Mouse (Mus musculus) liver, embryonic 16.5 days (tissue): ENCODE measurements around the gene Bmper. TPM values are rescaled to one million over a fixed set of nuclear protein-coding genes. Genes with fewer than 3 reads are reported as not detected.

Experiments
- ATAC-seq: fragments of 200-750 bp; cut with Nextera tagmentation; 2 replicates; pipeline ENCODE4 v1.8.0; 2017; ENCODE audit warnings: low read depth, mild to moderate bottlenecking, moderate number of reproducible peaks, moderate library complexity
- H3K27ac ChIP-seq: fragments of 300-500 bp; sonication (generic); 2 replicates; pipeline ENCODE4 v1.5.1; 2014; ENCODE audit warnings: mild to moderate bottlenecking, low read length
- H3K27me3 ChIP-seq: fragments of 300-500 bp; sonication (generic); 2 replicates; pipeline ENCODE4 v1.6.1; 2014; ENCODE audit warnings: low read depth, low read length, mixed read lengths; ENCODE audit not compliant: control insufficient read depth, insufficient read depth
- H3K36me3 ChIP-seq: fragments of 300-500 bp; sonication (generic); 2 replicates; pipeline ENCODE4 v1.6.1; 2014; ENCODE audit warnings: mild to moderate bottlenecking; ENCODE audit not compliant: control insufficient read depth, insufficient read depth
- H3K4me1 ChIP-seq: fragments of 300-500 bp; sonication (generic); 2 replicates; pipeline ENCODE4 v1.6.1; 2014; ENCODE audit warnings: low read depth, low read length, mixed read lengths; ENCODE audit not compliant: control insufficient read depth
- H3K4me2 ChIP-seq: fragments of 300-500 bp; sonication (generic); 2 replicates; pipeline ENCODE4 v1.6.1; 2014; ENCODE audit warnings: low read depth, low read length, mixed read lengths
- H3K4me3 ChIP-seq: fragments of 300-500 bp; sonication (generic); 2 replicates; pipeline ENCODE4 v1.5.1; 2014; ENCODE audit warnings: low read depth, mild to moderate bottlenecking, low read length
- H3K9ac ChIP-seq: fragments of 300-500 bp; sonication (generic); 2 replicates; pipeline ENCODE4 v1.6.1; 2014; ENCODE audit warnings: low read depth, low read length
- H3K9me3 ChIP-seq: fragments of 300-500 bp; sonication (generic); replicated peaks from 2 replicates; pipeline ENCODE4 v1.6.1; 2016; ENCODE audit warnings: low read length; ENCODE audit not compliant: control insufficient read depth
- WGBS: fragments of 180-500 bp; shearing (Covaris S2); extraction: QIAGEN DNeasy Blood & Tissue Kit; methylation state at CpG from one replicate; pipeline ENCODE4 v1.1.7; 2014; ENCODE audit not compliant: insufficient replicate concordance; 5-methylcytosine and 5-hydroxymethylcytosine counted together
- polyA plus RNA-seq: library from polyadenylated mRNA; unstranded; fragments of >200 nt; fragmentation: Nextera tagmentation; extraction: Ambion mirVana; gene quantifications from 2 replicates; pipeline ENCODE4 v1.2.1, GENCODE M21; 2015

Gene Bmper
- polyA plus RNA-seq, 1 experiment from 2014 or later = 0.40 TPM

DNA sequence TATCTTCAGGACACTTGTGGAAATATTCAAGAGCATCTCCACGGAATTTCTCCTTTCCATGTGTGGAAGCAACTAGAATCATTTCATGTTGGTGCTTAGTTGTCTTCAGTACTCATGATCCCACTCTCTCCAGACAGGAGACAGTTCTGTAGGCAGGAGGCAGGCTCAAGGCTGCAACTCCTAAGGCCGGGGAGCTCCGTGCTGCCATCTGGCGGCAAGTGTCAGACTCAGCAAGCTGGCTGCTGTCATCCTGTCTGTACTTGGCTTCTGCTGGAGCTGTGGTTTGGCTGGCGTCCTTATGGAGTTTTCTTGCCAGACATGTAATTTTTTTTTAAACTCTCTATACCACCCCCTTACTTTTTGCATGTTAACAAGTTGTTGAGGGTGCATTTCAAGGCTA lies 27.1 kb downstream of the Bmper start:
- Histone ChIP-seq H3K4me2 (no peak overlapping the region), H3K36me3 (no peaks in the 10 kb centered on the region), H3K4me3 (no peak overlapping the region), H3K27me3 (no peaks in the 10 kb centered on the region), H3K27ac (no peak overlapping the region), H3K9me3 (no peaks in the 10 kb centered on the region), H3K9ac (no peak overlapping the region), H3K4me1 (no peaks in the 10 kb centered on the region)
- no peak for ATAC-seq
- WGBS = 4% methylated on average over 5 of the region's 5 CpGs

DNA sequence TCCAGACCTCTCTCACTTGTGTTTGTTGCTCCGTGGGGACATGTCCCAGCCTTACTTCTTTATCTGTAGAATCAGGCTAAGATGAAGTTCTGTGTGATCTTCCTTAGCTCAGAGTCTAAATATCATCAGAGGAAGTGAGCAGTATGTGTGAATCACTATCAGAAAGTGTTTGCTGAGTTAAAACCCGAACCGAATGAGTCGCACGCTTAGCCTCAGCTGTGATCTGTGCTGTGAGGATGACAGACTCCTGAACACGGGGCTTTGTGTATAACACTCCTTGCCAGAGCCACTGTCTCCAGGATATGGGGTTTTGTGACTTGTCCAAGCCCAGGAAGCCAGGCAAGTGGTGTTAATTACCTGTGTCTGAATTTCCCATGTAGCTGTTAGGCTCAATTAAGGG lies 28.1 kb downstream of the Bmper start:
- no peaks in the 10 kb centered on the region for H3K9me3 ChIP-seq
- H3K36me3 ChIP-seq = no peaks in the 10 kb centered on the region
- H3K4me2 ChIP-seq = no peak overlapping the region
- 64% methylated on average over 6 of the region's 6 CpGs for WGBS
- H3K27ac ChIP-seq = no peak overlapping the region
- H3K4me1 ChIP-seq = no peaks in the 10 kb centered on the region
- H3K4me3 ChIP-seq = no peak overlapping the region
- no peaks in the 10 kb centered on the region for H3K27me3 ChIP-seq
- ATAC-seq = no peak
- H3K9ac ChIP-seq = no peak overlapping the region

DNA sequence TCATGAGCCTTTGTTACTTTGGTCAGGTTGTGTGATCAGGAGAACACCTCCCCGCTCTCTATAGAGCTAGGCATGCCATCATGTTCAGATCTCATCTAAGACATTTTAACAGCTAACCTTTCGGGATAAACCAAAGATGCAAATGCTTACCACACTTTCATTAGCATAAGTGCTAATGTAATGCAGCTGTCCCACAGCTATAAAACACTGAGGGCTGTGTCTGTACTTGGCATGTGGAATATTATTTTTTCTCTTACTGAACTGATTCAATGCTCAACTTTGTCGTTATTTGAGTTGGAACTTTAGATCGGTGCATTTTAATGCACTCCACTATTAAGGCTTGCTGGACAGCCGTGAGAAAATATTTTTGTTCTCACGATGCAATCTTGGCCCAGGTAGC lies 30.7 kb downstream of the Bmper start:
- WGBS = 69% methylated on average over 6 of the region's 6 CpGs
- no peak for ATAC-seq
- Histone ChIP-seq H3K4me1 (no peaks in the 10 kb centered on the region), H3K4me2 (no peak overlapping the region), H3K27me3 (no peaks in the 10 kb centered on the region), H3K36me3 (no peaks in the 10 kb centered on the region), H3K9me3 (no peaks in the 10 kb centered on the region), H3K9ac (no peak overlapping the region), H3K4me3 (no peak overlapping the region), H3K27ac (no peak overlapping the region)

DNA sequence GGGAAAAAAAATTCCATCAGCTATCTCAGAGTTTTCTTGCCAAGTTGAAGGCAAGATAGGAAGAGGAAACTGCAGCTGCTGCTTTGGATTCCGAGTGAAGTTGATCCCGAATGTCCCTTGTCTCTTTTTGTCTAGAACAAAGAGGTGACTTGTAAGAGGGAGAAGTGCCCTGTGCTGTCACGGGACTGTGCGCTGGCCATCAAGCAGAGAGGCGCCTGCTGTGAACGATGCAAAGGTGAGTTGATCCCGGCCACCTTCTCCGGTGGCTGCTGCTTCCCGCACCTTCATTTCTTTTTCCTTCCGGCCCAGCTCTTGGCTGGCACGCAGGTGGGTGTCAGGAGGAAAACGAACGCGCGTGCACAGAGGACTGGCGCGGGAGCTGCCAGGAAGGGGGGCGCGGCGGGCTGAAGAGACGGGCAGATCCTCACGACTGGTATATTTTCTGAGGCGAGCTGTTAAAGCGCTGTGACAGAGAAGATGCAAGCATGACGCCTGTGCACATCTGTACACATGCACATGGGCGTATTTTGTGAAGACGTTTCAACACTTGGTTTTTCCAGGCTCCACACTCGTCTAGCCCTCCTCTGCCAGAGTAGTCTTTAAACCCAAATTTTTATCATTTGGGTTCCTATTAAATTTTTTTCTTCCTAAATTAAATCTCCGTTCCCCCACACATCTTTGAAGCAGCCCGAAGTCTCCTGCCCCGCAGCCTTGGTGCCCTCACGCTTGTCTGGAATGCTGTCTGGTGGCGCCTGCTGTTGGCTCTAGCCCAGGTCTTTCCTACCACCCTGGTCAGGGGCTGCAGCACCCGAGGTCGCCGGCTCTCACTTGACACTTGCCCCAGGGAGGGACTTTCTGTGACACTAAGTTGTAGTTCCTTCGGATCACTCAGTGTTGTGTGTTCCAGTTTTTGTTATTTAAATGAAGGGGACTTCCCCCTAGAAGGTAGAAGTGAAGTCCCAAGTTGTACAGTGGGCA lies 31.6 kb downstream of the Bmper start:
- WGBS = 55% methylated on average over 37 of the region's 37 CpGs
- Histone ChIP-seq H3K9me3 (no peaks in the 10 kb centered on the region), H3K36me3 (no peaks in the 10 kb centered on the region), H3K4me2 (no peak overlapping the region), H3K27ac (no peak overlapping the region), H3K27me3 (no peaks in the 10 kb centered on the region), H3K4me1 (no peaks in the 10 kb centered on the region), H3K9ac (no peak overlapping the region), H3K4me3 (no peak overlapping the region)
- no peak for ATAC-seq

DNA sequence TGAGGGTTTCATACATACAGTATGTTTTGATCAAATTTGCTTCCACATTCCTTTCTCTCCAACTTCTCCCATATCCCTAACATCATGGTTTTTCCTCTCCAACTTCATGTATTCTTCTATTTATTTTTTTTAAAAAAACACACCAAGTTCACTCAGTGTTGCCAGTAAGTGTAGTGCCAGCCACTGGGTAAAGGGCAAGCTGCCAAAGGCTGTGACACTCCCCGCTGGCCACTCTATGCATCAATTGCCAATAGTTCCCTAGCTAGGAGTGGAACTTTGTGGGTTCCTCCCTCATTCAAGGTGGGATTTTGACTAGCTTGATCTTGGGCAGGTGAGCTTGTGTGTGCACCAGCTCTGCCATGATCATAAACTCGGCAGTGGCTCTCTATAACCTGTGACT lies 33.0 kb downstream of the Bmper start:
- no peak overlapping the region for H3K27ac ChIP-seq
- H3K4me2 ChIP-seq = no peak overlapping the region
- no peaks in the 10 kb centered on the region for H3K36me3 ChIP-seq
- H3K9me3 ChIP-seq = no peaks in the 10 kb centered on the region
- no peak overlapping the region for H3K9ac ChIP-seq
- no peak for ATAC-seq
- H3K4me3 ChIP-seq = no peak overlapping the region
- H3K4me1 ChIP-seq = no peaks in the 10 kb centered on the region
- H3K27me3 ChIP-seq = no peaks in the 10 kb centered on the region
- 46% methylated on average over 2 of the region's 2 CpGs for WGBS

DNA sequence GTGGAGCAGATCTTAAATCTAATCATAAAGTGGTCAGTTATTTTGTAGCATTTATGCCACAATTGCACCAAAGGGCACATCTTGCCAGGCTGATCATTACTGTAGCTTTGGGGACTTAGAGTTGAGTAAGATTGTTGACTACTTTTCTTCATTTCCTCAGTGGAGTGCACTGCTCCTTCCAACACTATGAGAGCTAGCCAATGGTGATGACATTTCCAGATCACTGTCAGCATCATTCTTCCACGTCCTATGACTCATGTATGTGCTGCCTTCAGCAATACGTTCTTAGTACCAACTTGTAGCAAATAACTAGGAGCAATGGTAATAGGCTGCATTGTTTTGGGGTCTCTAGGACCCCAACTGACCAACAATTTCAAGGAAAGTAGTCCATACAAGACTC lies 33.7 kb downstream of the Bmper start:
- ATAC-seq = no peak
- WGBS = 58% methylated on average over 2 of the region's 2 CpGs
- H3K4me3 ChIP-seq = no peak overlapping the region
- no peak overlapping the region for H3K4me2 ChIP-seq
- H3K36me3 ChIP-seq = no peaks in the 10 kb centered on the region
- H3K27ac ChIP-seq = no peak overlapping the region
- H3K9me3 ChIP-seq = no peaks in the 10 kb centered on the region
- H3K4me1 ChIP-seq = no peaks in the 10 kb centered on the region
- no peak overlapping the region for H3K9ac ChIP-seq
- no peaks in the 10 kb centered on the region for H3K27me3 ChIP-seq

DNA sequence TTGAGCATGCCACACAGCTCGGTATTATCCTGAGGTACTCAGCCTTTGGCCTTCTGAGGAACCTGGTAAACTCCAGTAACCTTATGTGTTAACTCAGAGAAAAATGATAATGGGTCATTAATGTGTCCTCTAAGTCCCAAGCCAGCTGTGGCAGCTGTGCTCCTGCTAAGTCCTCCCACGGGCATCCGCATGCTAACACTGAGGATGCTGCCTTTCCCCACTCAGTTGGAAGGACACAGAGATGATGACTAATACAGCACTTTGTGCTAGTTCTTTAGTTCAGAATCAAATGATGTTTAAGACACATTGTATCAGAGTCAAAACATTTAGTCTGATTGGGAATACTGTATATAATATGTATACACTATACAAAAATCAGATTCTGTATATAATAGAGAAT lies 39.0 kb downstream of the Bmper start:
- no peaks in the 10 kb centered on the region for H3K4me1 ChIP-seq

DNA sequence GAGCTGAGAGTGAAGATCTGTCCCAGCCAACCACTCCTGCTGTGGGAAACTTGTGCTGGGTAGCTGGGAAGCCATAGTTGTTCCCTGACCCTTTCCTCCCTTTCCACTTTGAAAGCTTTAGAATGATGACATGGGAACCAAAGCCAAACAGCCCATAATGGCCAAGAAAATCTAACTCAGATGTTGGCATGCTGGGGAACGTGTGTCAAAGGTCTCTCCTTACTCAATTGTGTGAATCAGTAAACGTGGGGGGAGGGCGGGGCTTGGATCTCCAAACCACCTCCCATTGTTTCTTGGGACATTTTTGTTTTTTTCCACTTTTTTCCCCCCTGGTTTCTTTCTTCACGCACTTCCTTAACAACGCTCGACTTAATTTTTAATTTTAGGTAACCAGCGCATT lies 40.0 kb downstream of the Bmper start:
- Histone ChIP-seq H3K4me3 (no peak overlapping the region), H3K27me3 (no peaks in the 10 kb centered on the region), H3K27ac (no peak overlapping the region), H3K4me2 (no peak overlapping the region), H3K36me3 (no peaks in the 10 kb centered on the region), H3K9ac (no peak overlapping the region), H3K9me3 (no peaks in the 10 kb centered on the region), H3K4me1 (no peaks in the 10 kb centered on the region)
- WGBS = 59% methylated on average over 7 of the region's 7 CpGs
- no peak for ATAC-seq

More for the DNA sequence above, 39.0 kb downstream of the Bmper start:
- 68% methylated on average over 3 of the region's 3 CpGs for WGBS
- no peak overlapping the region for H3K27ac ChIP-seq
- H3K27me3 ChIP-seq = no peaks in the 10 kb centered on the region
- no peaks in the 10 kb centered on the region for H3K9me3 ChIP-seq
- H3K9ac ChIP-seq = no peak overlapping the region
- no peak overlapping the region for H3K4me2 ChIP-seq
- no peaks in the 10 kb centered on the region for H3K36me3 ChIP-seq
- H3K4me3 ChIP-seq = no peak overlapping the region
- ATAC-seq = no peak

DNA sequence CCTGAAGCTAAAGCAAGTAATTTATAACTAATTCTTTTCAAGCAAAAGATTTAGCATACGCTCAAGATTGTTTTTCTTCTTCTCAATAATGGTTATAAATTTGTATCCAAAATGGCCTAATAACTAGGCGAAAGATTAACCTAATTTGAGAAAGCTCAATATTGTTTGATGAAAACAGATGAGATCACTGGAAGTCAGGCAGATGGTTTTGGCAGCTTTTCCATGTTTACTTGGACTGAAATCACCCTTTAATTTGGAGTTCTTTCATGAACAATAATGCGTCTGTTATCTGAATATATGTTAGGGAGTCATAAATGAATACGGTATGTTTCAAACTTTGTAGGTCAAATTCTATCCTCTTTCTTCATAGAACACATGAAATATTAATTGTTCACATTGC lies 41.6 kb downstream of the Bmper start:
- Histone ChIP-seq H3K4me2 (no peak overlapping the region), H3K9ac (no peak overlapping the region), H3K4me3 (no peak overlapping the region), H3K4me1 (no peaks in the 10 kb centered on the region), H3K27ac (no peak overlapping the region), H3K9me3 (no peaks in the 10 kb centered on the region), H3K27me3 (no peaks in the 10 kb centered on the region), H3K36me3 (no peaks in the 10 kb centered on the region)
- 72% methylated on average over 4 of the region's 4 CpGs for WGBS
- ATAC-seq = no peak
